Mouse (Mus musculus) induced T-regulatory cell, adult 2 months (primary cell): ENCODE measurements around the gene Slc6a2.

Source experiments
- DNase-seq: peaks from one replicate; pipeline ENCODE4 v3.0.0-alpha.2; 2012; ENCODE audit warnings: low read depth

Gene Slc6a2

DNA sequence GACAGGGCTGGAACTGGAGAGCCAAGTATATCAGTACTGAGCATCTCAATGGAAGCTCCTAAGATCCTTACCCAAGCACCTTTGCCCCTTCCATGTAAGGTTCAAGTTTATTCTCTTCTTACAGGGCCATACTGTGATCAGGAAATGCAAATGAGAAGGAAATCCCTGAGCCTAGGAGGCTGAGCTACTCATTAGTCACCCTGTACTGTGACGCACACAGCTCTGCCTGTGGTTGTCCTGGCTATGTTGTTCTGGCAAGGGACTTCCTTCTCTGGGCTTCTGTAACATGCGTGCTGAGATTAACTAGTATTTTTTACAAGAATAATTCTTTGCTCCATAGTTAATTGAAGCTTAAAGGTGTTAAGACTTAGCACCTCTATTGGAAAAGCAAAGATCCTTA, 70.8 kb downstream of the Slc6a2 start:
- DNase-seq: no peak

DNA sequence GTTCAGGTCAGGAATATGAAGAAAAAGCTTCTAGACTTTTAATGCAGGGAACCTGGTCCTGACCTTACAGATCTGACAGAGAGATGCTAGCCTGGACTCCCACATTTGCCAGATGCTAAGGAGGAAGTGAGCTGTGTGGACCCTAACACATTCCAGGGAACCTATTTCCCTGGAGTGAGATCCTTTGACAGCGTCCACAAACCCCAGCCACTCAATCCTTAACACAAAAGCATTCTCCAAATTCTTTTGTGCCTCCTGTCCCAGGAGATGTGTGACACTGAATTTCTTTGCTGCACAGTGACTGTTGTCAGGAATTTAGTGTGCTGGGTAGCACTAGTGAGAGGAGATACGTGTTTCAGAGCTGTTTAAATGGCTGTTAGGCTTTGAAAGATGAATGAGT, 79.0 kb downstream of the Slc6a2 start:
- DNase-seq: no peak

DNA sequence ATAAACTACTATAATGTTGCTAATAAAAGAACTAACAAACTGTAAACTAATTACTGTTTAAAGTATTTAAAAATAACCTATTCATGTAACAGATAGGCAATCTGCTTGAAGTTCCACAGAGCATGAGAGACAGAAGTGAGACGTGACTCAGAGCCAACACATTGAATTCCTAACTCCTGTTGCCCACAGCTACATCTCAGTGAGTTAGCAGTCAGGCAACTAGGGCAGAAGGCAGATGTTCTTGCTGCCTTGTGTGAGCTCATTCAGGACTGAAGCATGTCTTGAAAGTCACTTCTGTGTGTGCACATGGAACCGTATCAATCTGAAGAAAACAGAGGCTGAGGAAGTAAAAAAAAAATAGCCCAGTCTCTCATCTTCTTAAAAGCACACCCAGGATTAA, 80.4 kb downstream of the Slc6a2 start:
- no peak for DNase-seq

DNA sequence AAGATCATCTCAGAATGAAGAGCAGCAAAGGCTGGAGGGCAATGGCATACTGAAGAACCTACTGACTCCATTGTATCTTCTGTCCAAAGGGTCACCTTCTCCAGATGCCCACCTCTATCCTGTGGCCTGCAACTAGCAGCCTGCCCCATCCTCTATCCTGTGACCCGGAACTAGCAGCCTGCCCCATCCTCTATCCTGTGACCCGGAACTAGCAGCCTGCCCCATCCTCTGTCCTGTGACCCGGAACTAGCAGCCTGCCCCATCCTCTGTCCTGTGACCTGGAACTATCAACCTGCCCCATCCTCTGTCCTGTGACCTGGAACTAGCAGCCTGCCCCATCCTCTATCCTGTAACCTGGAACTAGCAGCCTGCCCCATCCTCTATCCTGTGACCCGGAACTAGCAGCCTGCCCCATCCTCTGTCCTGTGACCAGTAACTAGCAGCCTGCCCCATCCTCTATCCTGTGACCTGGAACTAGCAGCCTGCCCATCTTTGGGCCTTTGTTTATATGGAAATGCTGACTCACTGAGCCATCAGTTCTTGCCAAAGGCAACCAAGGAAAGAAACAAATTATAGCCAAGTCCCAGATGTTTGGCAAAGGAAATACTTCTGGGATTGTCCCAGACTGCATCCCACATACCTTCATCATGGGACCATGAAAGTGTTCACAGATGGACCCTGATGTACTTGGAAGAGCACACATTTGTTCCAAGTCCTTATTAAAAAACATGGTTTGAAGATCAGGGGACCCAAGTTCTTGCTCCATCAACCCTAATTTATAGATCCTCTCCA, 81.1 kb downstream of the Slc6a2 start:
- DNase-seq: no peak

DNA sequence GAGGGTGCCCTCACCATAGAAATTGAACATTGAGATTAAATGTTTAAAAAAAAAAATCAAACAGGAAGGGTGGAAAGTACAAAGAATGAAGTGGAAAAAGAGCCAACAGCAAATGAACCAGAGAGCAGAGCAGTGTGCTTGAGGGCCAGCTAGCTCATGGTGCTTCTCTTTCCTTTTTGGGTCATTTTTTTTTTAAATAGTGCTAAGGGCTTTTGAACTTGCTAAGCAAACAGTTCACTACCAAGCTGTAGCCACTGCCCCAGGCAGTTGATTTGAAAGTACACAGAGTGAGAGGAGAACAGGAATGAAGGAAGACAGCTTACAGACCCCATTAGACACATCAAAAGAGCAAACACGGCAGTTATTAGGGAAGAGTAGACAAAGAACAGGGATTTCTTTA, 83.2 kb downstream of the Slc6a2 start:
- no peak for DNase-seq

GRCm38 (mm10) chr8:93048092-93048491, 88.2 kb downstream of the Slc6a2 start, which contains the start of gene Ces1a:
Gene Ces1a, minus strand, starts transcription at chr8:93048192.
- no peak for DNase-seq

DNA sequence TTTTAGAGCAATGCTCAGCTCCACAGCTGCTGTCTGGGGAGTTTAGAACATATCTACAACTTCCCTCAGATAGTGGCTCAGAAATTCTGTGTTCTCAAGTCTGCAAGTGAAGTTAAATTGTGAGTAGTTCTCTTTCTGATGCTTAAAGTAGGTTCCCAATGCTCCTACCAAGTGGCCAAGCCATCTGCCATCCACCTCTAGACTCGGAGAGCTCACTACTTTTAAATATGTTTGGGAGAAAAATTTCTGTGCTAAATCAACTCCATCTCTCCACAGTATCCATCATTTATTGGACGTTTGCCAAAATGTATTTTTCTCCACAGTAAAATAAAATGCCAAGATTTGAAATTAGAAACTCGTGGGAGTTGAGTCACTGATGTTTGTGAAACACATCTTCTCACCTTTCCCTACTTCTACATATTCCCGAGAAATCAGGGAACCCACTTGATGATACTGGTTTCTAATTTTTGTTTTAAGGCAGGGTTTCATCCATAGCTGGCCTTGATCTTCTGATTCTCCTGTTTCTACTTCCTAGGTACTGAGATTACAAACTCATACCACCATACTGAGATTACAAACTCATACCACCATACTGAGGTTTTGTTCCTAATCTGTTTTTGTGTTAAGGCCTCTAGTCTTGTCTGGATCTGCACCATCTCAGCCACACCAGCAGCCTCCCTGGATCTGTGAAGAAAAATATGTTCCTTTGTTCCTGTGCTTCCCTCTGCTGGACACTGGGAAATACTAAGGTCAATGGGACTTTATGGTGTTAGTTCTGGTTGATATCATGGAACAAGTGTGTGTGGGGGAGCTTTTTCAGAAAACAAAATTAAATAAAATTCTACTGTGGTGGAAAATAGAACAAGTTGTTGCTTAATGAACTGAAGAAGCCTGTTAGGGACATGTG, 88.9 kb downstream of the Slc6a2 start:
- no peak for DNase-seq
